Mouse (Mus musculus) embryonic fibroblast, embryonic 13.5 days (primary cell): ENCODE measurements at regions not wholly inside any gene's neighbourhood (a gene's known extent, or its start where the extent isn't known, plus 50 kb on each side); places are given as distances from the start of the nearest gene placed in this dataset.

Source experiments
- CTCF ChIP-seq: IDR thresholded peaks from 2 replicates; pipeline ENCODE4 v1.5.1; 2011; ENCODE audit warnings: mild to moderate bottlenecking, control low read depth, low read length, moderate library complexity, borderline replicate concordance; ENCODE audit not compliant: insufficient read depth
- POLR2A ChIP-seq: IDR thresholded peaks from 2 replicates; pipeline ENCODE4 v1.6.1; 2011; ENCODE audit warnings: low read depth, mild to moderate bottlenecking, control low read depth, low read length, moderate library complexity

DNA sequence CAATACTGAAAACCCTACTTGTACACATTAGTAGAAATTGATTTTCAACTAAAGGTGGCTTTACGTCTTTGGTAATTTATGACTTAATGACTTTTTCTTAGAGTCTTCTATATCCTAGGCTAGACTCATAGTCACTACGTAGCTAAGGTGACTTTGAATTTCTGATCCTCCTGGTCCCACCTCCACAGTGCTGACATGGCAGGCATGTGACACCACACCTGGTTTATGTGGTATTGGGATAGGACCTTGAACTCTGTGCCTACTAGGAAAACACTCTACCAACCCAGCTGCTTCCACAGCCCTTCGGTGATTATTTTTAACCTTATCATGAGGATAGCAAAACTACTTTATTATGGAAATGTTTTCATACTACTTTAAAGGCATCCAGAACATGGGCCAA, 51.5 kb upstream of the D7Ertd443e start:
- TF ChIP-seq POLR2A: no peak
- TF ChIP-seq CTCF: no peak
